Mouse (Mus musculus): ENCODE data around the gene Nedd4. TPM values are rescaled to one million over a fixed set of nuclear protein-coding genes. Genes with fewer than 3 reads are reported as not detected.

Gene Nedd4
- polyA plus RNA-seq, 1 experiment from 2014 or later, result 377 TPM

GRCm38 (mm10) chr9:72775022-72775421 is 112.9 kb downstream of the Nedd4 start:
- no peak for ATAC-seq (replicated peaks; ENCODE audit: low FRiP score, low read depth)
- no peak for DNase-seq (ENCODE audit: low spot score)
- no peak for TF ChIP-seq CTCF (IDR thresholded peaks at IDR 0.05; ENCODE audit: low read depth)
- Histone ChIP-seq H3K9me3 (replicated peaks; ENCODE audit: low read length) (no peaks in the 10 kb centered on the region), H3K4me3 (replicated peaks; ENCODE audit: low read depth, low read length) (no peak overlapping the region), H3K4me1 (replicated peaks; ENCODE audit: insufficient read depth, low read length) (peaks cover 3% of the 10 kb centered on the region; the same call in 1 of the 2 replicates), H3K9ac (ENCODE audit: low read depth, low read length) (no peak overlapping the region), H3K4me2 (ENCODE audit: low read length) (no peak overlapping the region), H3K36me3 (ENCODE audit: insufficient read depth, low read length) (no peaks in the 10 kb centered on the region), H3K27me3 (ENCODE audit: insufficient read depth, low read length) (no peaks in the 10 kb centered on the region), H3K27ac (no peak overlapping the region)
- WGBS, result 88% methylated on average over 4 of the region's 4 CpGs

GRCm38 (mm10) chr9:72779004-72779403 is 116.9 kb downstream of the Nedd4 start:
- Histone ChIP-seq H3K9ac (ENCODE audit: low read depth, low read length) (no peak overlapping the region), H3K4me3 (replicated peaks; ENCODE audit: low read depth, low read length) (no peak overlapping the region), H3K4me2 (ENCODE audit: low read length) (no peak overlapping the region), H3K4me1 (replicated peaks; ENCODE audit: insufficient read depth, low read length) (peaks cover 4% of the 10 kb centered on the region; the same call in 1 of the 2 replicates), H3K27ac (no peak overlapping the region), H3K27me3 (ENCODE audit: insufficient read depth, low read length) (no peaks in the 10 kb centered on the region), H3K9me3 (replicated peaks; ENCODE audit: low read length) (no peaks in the 10 kb centered on the region), H3K36me3 (ENCODE audit: insufficient read depth, low read length) (no peaks in the 10 kb centered on the region)
- WGBS, result 42% methylated on average over 11 of the region's 11 CpGs
- ATAC-seq (replicated peaks; ENCODE audit: low FRiP score, low read depth) (no peak), DNase-seq (ENCODE audit: low spot score) (no peak)
- no peak for TF ChIP-seq CTCF (IDR thresholded peaks at IDR 0.05; ENCODE audit: low read depth)

DNA sequence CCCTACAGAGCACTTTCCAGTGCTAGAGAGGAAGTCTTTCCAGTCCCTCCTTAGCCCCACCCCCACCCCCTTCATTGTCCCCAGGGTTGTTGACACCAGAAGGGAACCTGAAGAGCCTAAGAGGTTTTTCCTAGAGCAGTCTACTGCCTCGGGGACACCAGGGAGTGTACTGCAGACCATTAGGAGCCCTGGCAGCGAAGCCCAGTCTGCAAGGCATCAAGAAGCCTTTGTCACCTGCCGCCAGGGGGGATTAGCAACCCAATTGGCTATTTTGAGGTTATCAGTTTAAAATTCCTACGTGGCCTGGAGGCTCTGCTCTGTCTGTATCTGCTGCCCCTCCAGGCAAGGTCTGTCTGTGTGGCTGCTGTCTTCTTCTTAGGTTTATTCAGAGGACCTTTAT is 117.6 kb downstream of the Nedd4 start:
- 0 out of 2 replicates have a peak overlapping the region, but pooled peaks have one; percentile 8 for H3K4me2 ChIP-seq (ENCODE audit: low read length)
- H3K4me1 ChIP-seq (replicated peaks; ENCODE audit: insufficient read depth, low read length), result peaks cover 4% of the 10 kb centered on the region; the same call in 1 of the 2 replicates
- H3K9me3 ChIP-seq (replicated peaks; ENCODE audit: low read length), result no peaks in the 10 kb centered on the region
- H3K9ac ChIP-seq (ENCODE audit: low read depth, low read length), result no peak overlapping the region
- no peak overlapping the region for H3K27ac ChIP-seq
- WGBS, result 15% methylated on average over 4 of the region's 4 CpGs
- no peaks in the 10 kb centered on the region for H3K36me3 ChIP-seq (ENCODE audit: insufficient read depth, low read length)
- DNase-seq (ENCODE audit: low spot score) (no peak), ATAC-seq (replicated peaks; ENCODE audit: low FRiP score, low read depth) (no peak)
- no peak for TF ChIP-seq CTCF (IDR thresholded peaks at IDR 0.05; ENCODE audit: low read depth)
- no peaks in the 10 kb centered on the region for H3K27me3 ChIP-seq (ENCODE audit: insufficient read depth, low read length)
- H3K4me3 ChIP-seq (replicated peaks; ENCODE audit: low read depth, low read length), result no peak overlapping the region

DNA sequence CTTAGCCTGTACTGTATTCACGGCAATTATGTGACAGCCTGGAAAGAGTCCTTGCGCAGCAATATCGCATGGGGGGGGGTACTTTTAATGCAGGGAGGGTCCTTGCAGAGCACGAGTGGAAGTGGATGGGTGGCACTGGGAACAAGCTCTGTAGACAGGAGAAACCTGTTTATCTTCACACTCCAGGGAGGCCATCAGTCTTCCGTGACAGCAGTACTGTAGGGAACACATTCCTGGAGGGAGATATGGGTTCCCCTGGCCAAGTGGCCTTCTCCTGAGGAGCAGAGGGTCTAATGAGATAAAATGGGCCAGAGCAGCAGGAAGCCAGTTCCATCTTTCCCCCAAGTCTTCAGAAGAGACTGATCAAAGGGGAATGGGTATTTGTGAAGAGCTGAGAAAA is 118.5 kb downstream of the Nedd4 start:
- TF ChIP-seq CTCF (IDR thresholded peaks at IDR 0.05; ENCODE audit: low read depth), result no peak
- 35% methylated on average over 5 of the region's 5 CpGs for WGBS
- DNase-seq (ENCODE audit: low spot score), result peak; percentile 35

GRCm38 (mm10) chr9:72781466-72781865 is 119.3 kb downstream of the Nedd4 start:
- H3K9ac ChIP-seq (ENCODE audit: low read depth, low read length), result no peak overlapping the region
- no peak overlapping the region for H3K4me2 ChIP-seq (ENCODE audit: low read length)
- DNase-seq (ENCODE audit: low spot score) (no peak), ATAC-seq (replicated peaks; ENCODE audit: low FRiP score, low read depth) (no peak)
- peaks cover 4% of the 10 kb centered on the region; the same call in 1 of the 2 replicates for H3K4me1 ChIP-seq (replicated peaks; ENCODE audit: insufficient read depth, low read length)
- H3K36me3 ChIP-seq (ENCODE audit: insufficient read depth, low read length), result no peaks in the 10 kb centered on the region
- no peaks in the 10 kb centered on the region for H3K27me3 ChIP-seq (ENCODE audit: insufficient read depth, low read length)
- TF ChIP-seq CTCF (IDR thresholded peaks at IDR 0.05; ENCODE audit: low read depth), result no peak
- no peak overlapping the region for H3K27ac ChIP-seq
- WGBS, result 44% methylated on average over 4 of the region's 4 CpGs
- H3K9me3 ChIP-seq (replicated peaks; ENCODE audit: low read length), result no peaks in the 10 kb centered on the region
- H3K4me3 ChIP-seq (replicated peaks; ENCODE audit: low read depth, low read length), result no peak overlapping the region

More for the DNA sequence above, 118.5 kb downstream of the Nedd4 start:
- H3K9ac ChIP-seq (ENCODE audit: low read depth, low read length), result no peak overlapping the region
- no peak overlapping the region for H3K4me2 ChIP-seq (ENCODE audit: low read length)
- H3K36me3 ChIP-seq (ENCODE audit: insufficient read depth, low read length), result no peaks in the 10 kb centered on the region
- no peak overlapping the region for H3K27ac ChIP-seq
- no peak overlapping the region for H3K4me3 ChIP-seq (replicated peaks; ENCODE audit: low read depth, low read length)
- no peak for ATAC-seq (replicated peaks; ENCODE audit: low FRiP score, low read depth)
- no peaks in the 10 kb centered on the region for H3K9me3 ChIP-seq (replicated peaks; ENCODE audit: low read length)
- H3K4me1 ChIP-seq (replicated peaks; ENCODE audit: insufficient read depth, low read length), result peaks cover 4% of the 10 kb centered on the region; the same call in 1 of the 2 replicates
- H3K27me3 ChIP-seq (ENCODE audit: insufficient read depth, low read length), result no peaks in the 10 kb centered on the region

GRCm38 (mm10) chr9:72782121-72782520 is 120.0 kb downstream of the Nedd4 start:
- Histone ChIP-seq H3K4me2 (ENCODE audit: low read length) (no peak overlapping the region), H3K27ac (no peak overlapping the region), H3K9me3 (replicated peaks; ENCODE audit: low read length) (no peaks in the 10 kb centered on the region), H3K9ac (ENCODE audit: low read depth, low read length) (no peak overlapping the region), H3K4me1 (replicated peaks; ENCODE audit: insufficient read depth, low read length) (peaks cover 4% of the 10 kb centered on the region; the same call in 1 of the 2 replicates), H3K27me3 (ENCODE audit: insufficient read depth, low read length) (no peaks in the 10 kb centered on the region), H3K36me3 (ENCODE audit: insufficient read depth, low read length) (no peaks in the 10 kb centered on the region), H3K4me3 (replicated peaks; ENCODE audit: low read depth, low read length) (no peak overlapping the region)
- no peak for TF ChIP-seq CTCF (IDR thresholded peaks at IDR 0.05; ENCODE audit: low read depth)
- DNase-seq (ENCODE audit: low spot score), result no peak
- 27% methylated on average over 8 of the region's 8 CpGs for WGBS
- no peak for ATAC-seq (replicated peaks; ENCODE audit: low FRiP score, low read depth)

- H3K4me3 ChIP-seq (replicated peaks; ENCODE audit: low read depth, low read length), result no peak overlapping the region
- DNase-seq (ENCODE audit: low spot score), result no peak
- no peak overlapping the region for H3K9ac ChIP-seq (ENCODE audit: low read depth, low read length)
- peaks cover 12% of the 10 kb centered on the region; the same call in 1 of the 2 replicates for H3K4me1 ChIP-seq (replicated peaks; ENCODE audit: insufficient read depth, low read length)
- H3K9me3 ChIP-seq (replicated peaks; ENCODE audit: low read length), result no peaks in the 10 kb centered on the region
- TF ChIP-seq CTCF (IDR thresholded peaks at IDR 0.05; ENCODE audit: low read depth), result no peak
- no peak overlapping the region for H3K4me2 ChIP-seq (ENCODE audit: low read length)
- no peak overlapping the region for H3K27ac ChIP-seq
- H3K27me3 ChIP-seq (ENCODE audit: insufficient read depth, low read length), result no peaks in the 10 kb centered on the region
- WGBS, result 97% methylated on average over 1 of the region's 1 CpGs
- ATAC-seq (replicated peaks; ENCODE audit: low FRiP score, low read depth), result no peak
- H3K36me3 ChIP-seq (ENCODE audit: insufficient read depth, low read length), result no peaks in the 10 kb centered on the region
Measured at GRCm38 (mm10) chr9:72787732-72788131, 125.6 kb downstream of the Nedd4 start.
